Mouse (Mus musculus): ENCODE data around the gene Smad1. TPM values are rescaled to one million over a fixed set of nuclear protein-coding genes. Genes with fewer than 3 reads are reported as not detected.

Gene Smad1
- 6.1 to 8.1 TPM (median 7.5 TPM) in 4 replicates for total RNA-seq (2023; ENCODE audit: inconsistent age)

DNA sequence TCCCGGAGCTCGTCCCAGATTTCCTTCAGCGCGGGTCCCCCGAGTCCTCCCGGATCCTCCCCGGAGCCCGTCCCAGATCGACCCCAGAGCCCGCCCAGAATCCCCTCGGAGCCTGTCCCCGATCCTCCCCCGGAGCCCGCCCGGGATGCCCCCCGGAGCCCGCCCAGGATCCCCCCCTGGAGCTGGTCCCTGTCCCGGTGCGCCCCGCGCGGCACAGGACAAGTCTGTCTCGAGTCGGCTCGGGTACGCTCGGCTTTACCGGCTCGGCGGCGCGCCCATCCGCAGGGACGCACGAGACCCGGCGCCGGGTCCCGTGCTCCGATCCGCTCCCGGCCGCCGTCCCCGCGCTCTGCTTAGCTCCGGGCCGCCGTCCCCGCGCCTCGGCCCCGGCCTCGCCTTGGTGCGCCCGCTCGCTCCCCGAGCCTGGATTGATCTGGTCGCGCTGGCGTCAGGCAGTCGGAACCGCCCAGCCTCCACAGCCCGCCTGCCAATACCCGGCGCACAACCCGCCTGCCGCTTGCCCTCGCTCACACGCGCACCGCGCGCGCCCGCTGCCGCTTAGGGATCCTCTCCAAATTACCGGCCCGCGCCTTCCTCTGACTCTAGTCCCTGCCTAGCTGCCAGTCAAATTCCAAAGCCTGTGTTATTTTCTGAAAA lies at the start of gene Smad1:
Gene Smad1, minus strand, starts transcription at position 525 of the 657 bp plus-strand sequence.

GRCm38 (mm10) chr8:79294610-79295275 lies 104.6 kb downstream of the Smad1 start, which contains the start of gene Mmaa:
Mmaa (minus strand) TSS chr8:79294937.

Other genes with a start within 250 kb of the Smad1 start
- not detected in 4 replicates for gene 1700011L22Rik, start 150.9 kb downstream of the Smad1 start, total RNA-seq (2023; ENCODE audit: inconsistent age)
- 7.4 to 9.9 TPM (median 9.3 TPM) in 4 replicates for gene Mmaa, start 104.6 kb downstream of the Smad1 start, total RNA-seq (2023; ENCODE audit: inconsistent age)
- gene Otud4, start 240.1 kb upstream of the Smad1 start, total RNA-seq (2023; ENCODE audit: inconsistent age), result 70.2 to 78.7 TPM (median 75.6 TPM) in 4 replicates